Mouse (Mus musculus) testis, postnatal 10 days (tissue): ENCODE measurements around the gene Styx.

Experiments used
- DNase-seq: peaks from one replicate; pipeline ENCODE4 v3.0.0; 2021; ENCODE audit warnings: low spot score

Styx gene

GRCm38 (mm10) chr14:45438931-45439275 is 88.0 kb downstream of the Styx start:
- no peak for DNase-seq

- no peak for DNase-seq
Measured at GRCm38 (mm10) chr14:45439387-45439786, 88.5 kb downstream of the Styx start.

GRCm38 (mm10) chr14:45441291-45441690 is 90.4 kb downstream of the Styx start:
- no peak for DNase-seq

GRCm38 (mm10) chr14:45442781-45443560 is 92.1 kb downstream of the Styx start:
- DNase-seq: no peak

- DNase-seq: no peak
Measured at GRCm38 (mm10) chr14:45444870-45445269, 94.0 kb downstream of the Styx start.

GRCm38 (mm10) chr14:45445445-45445844 is 94.6 kb downstream of the Styx start:
- no peak for DNase-seq

GRCm38 (mm10) chr14:45446777-45447176 is 95.9 kb downstream of the Styx start:
- no peak for DNase-seq

GRCm38 (mm10) chr14:45451090-45451489 is 100.2 kb downstream of the Styx start:
- DNase-seq: no peak

GRCm38 (mm10) chr14:45452148-45452547 is 101.3 kb downstream of the Styx start:
- no peak for DNase-seq

- no peak for DNase-seq
Measured at GRCm38 (mm10) chr14:45452861-45453512, 102.1 kb downstream of the Styx start.

GRCm38 (mm10) chr14:45453538-45454233 is 102.8 kb downstream of the Styx start:
- DNase-seq: no peak

GRCm38 (mm10) chr14:45455651-45456501 is 105.0 kb downstream of the Styx start:
- DNase-seq: no peak

- DNase-seq: no peak
Measured at GRCm38 (mm10) chr14:45456502-45456846, 105.6 kb downstream of the Styx start.

- no peak for DNase-seq
Measured at GRCm38 (mm10) chr14:45457003-45457402, 106.1 kb downstream of the Styx start.

- no peak for DNase-seq
Measured at GRCm38 (mm10) chr14:45459877-45460276, 109.0 kb downstream of the Styx start.

GRCm38 (mm10) chr14:45460491-45460890 is 109.6 kb downstream of the Styx start:
- no peak for DNase-seq

- no peak for DNase-seq
Measured at GRCm38 (mm10) chr14:45461945-45462344, 111.1 kb downstream of the Styx start.

- no peak for DNase-seq
Measured at GRCm38 (mm10) chr14:45462374-45462773, 111.5 kb downstream of the Styx start.

GRCm38 (mm10) chr14:45462875-45463475 is 112.1 kb downstream of the Styx start:
- DNase-seq: no peak

- no peak for DNase-seq
Measured at GRCm38 (mm10) chr14:45463599-45463998, 112.7 kb downstream of the Styx start.
